Mouse (Mus musculus) kidney, postnatal 36 days (tissue): ENCODE data around the gene Gm21834.

Source experiments
- DNase-seq, 2 experiments: peaks; one replicate each; pipeline ENCODE4 v3.0.0; 2021 to 2022; ENCODE audit warnings: mixed read lengths in 2 of 2

The Gm21834 gene

DNA sequence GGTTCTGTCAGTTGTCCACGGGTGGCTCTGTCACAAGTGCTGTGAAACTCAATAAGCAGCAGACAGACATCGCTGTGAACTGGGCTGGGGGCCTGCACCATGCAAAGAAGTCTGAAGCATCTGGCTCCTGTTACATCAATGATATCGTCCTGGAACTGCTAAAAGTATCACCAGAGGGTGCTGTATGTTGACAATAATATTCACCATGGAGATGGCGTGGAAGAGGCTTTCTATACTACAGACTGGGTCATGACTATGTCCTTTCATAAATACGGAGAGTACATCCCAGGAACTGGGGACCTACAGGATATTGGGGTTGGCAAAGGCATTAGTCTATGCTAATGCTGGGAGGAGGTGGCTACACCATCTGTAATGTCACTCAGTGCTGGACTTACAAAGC is at the start of gene Gm21834:
Gene Gm21834, minus strand, starts transcription at position 101 of the 400 bp plus-strand sequence.
- no peak for DNase-seq

- DNase-seq = no peak
These were observed 46.3 kb upstream of the Gm21834 start for GRCm38 (mm10) chr17:57788161-57788799.

DNA sequence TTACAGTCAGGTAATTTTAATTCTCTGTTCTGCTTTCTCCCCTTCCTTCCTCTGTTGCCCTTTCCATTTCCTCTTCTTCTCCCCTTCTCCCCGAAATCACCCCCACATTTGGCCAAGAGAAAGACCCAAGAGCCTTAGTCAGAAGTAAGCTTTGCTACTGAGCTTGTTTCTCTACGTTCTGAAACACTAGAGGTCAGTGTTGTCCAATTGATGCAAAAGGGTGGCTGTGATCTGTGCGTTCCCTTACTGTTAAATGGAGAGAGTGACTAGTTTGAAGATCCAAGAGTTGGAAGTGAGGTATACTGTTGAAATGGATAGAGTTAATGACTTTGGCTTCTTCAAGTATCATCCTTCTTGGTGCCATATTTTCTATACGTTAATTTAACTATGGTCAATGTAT is 28.9 kb upstream of the Gm21834 start:
- DNase-seq = peak in 1 of 2 experiments; percentile 7

DNA sequence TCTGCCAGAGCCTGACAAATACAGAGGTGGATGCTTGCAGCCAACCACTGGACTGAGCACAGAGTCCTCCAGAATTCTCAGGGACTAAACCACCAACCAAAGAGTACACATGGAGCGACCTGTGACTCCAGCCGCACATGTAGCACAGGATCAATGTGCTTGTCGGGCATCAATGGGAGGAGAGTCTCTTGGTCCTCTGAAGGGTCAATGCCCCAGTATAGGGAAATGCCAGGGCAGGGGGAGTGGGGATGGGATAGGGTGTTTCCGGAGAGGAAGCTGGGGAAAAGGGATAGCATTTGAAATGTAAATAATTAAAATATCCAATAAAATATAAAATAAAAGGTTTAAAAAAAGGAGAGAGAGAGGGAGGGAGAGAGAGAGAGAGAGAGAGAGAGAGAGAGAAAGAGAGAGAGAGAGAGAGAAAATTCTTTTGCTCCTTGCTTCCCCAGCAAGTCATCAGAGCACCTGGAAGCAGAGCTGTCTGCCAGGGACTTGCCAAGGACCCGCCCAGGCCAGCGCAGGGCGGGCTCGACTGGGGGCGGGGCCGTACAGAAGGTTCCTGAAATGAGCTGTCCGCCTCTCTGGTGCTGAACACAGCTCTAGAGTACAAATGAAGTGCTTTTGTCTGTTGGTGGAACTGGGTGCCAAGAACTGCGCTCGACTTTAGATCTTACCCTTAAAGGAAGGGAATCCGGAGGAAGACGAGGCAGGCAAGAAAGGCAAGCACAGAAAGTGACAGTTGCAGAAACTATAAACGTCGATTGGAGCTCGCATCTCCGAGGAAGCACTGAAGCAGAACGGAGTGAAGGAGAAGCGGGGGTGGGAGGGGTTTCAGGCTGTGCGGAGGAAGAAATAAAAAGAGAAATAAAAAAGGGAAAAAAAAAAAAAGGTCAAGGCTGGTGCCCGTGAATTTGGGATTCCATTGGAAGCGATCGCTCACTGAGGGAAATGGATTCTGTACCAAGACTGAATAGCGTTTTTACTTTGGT is 26.9 kb upstream of the Gm21834 start, which contains the start of gene Cntnap5c:
Gene Cntnap5c, plus strand, starts transcription at position 949 of the 989 bp plus-strand sequence.
- DNase-seq = peak; percentile 35 to 85

DNA sequence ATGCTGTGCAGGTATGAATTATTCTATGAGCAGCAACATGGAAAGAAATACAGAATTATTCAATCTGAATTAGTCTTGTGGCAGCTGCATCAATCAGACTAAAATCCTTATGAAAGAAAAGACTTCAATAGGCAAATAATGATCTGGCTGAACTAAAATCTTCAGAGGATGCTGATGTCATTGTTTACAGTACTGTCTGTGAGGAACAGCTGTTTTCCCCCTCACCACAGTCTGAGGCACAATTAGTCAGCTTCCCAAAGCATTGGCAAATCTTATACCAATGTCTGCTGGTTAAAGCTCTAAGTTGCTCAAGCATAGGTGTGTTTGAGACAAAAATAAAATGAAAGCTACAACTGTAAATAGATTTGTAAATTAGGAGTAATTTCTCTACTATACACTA is 25.3 kb upstream of the Gm21834 start:
- DNase-seq = no peak

DNA sequence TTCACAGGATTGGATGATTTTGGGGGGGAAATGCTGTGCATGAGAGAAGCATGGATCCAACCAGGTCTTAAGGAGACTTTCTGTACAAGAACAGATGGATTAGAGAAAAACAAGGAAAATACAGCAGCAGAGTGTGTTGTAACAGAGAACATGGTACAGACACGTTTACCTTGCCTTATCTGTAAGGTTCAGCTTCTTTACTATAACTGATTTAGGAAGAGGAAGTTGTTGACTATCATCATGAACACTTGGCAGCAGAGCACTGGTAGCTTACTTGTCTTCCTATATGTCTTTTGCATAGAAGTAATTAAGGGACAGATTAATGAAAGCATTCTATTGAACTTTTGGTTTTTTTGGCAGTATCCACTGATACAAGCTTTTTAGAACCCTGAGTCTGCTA is 16.0 kb upstream of the Gm21834 start:
- no peak for DNase-seq

DNA sequence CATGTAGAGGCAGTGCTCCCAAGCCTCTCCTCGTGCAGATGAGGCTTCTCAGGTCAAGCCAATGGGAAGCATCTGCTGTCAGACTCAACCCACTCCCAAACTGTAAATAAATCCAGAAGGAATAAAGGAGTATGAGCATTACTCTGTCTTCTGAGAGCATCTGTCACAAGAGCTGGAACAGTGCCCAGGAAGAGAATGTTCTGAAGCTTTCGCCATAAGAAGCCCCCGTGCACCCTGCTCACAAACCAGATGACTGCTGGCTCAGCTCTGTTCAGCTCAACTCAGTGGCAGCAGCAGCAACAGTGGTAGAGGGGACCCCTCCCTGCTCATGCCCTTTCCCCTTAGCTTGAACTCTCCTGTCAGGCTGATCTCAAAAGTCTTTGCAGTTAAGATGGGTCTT is 47.2 kb downstream of the Gm21834 start:
- DNase-seq = no peak
